Mouse (Mus musculus) embryonic facial prominence, embryonic 11.5 days (tissue): ENCODE measurements around the gene Map7d1. TPM values are rescaled to one million over a fixed set of nuclear protein-coding genes. Genes with fewer than 3 reads are reported as not detected.
A peak's percentile ranks its signal among the peaks of the same experiment; 100 is the strongest.

Source experiments
- ATAC-seq: fragments of 200-750 bp; cut with Nextera tagmentation; replicated peaks from 2 replicates; pipeline ENCODE4 v1.8.0; 2017; ENCODE audit warnings: low read depth; ENCODE audit not compliant: insufficient number of reproducible peaks, low FRiP score, low TSS enrichment
- DNase-seq: peaks from one replicate; pipeline ENCODE4 v3.0.0-alpha.2; 2015; ENCODE audit warnings: low spot score
- H3K27ac ChIP-seq: fragments of 300-500 bp; sonication (generic); replicated peaks from 2 replicates; pipeline ENCODE4 v1.5.1; 2014; ENCODE audit warnings: mild to moderate bottlenecking, low read depth, low read length, control low read depth
- H3K27me3 ChIP-seq: fragments of 300-500 bp; sonication (generic); 2 replicates; pipeline ENCODE4 v1.6.1; 2014; ENCODE audit warnings: mild to moderate bottlenecking, low read length, moderate library complexity, mixed read lengths; ENCODE audit not compliant: control insufficient read depth, insufficient read depth
- H3K36me3 ChIP-seq: fragments of 300-500 bp; sonication (generic); replicated peaks from 2 replicates; pipeline ENCODE4 v1.6.1; 2014; ENCODE audit warnings: low read depth, mild to moderate bottlenecking, low read length, moderate library complexity, mixed read lengths; ENCODE audit not compliant: control insufficient read depth, insufficient read depth
- H3K4me1 ChIP-seq: fragments of 300-500 bp; sonication (generic); 2 replicates; pipeline ENCODE4 v1.6.1; 2014; ENCODE audit warnings: low read length, mixed read lengths; ENCODE audit not compliant: control insufficient read depth, insufficient read depth
- H3K4me2 ChIP-seq: fragments of 300-500 bp; sonication (generic); 2 replicates; pipeline ENCODE4 v1.6.1; 2014; ENCODE audit warnings: low read depth, mild to moderate bottlenecking, control low read depth, low read length, moderate library complexity
- H3K4me3 ChIP-seq: fragments of 300-500 bp; sonication (generic); 2 replicates; pipeline ENCODE4 v1.5.1; 2014; ENCODE audit warnings: low read depth, low read length, control low read depth
- H3K9ac ChIP-seq: fragments of 300-500 bp; sonication (generic); replicated peaks from 2 replicates; pipeline ENCODE4 v1.6.1; 2014; ENCODE audit warnings: mild to moderate bottlenecking, control low read depth, low read length
- H3K9me3 ChIP-seq: fragments of 300-500 bp; sonication (generic); replicated peaks from 2 replicates; pipeline ENCODE4 v1.6.1; 2016; ENCODE audit warnings: mild to moderate bottlenecking, low read length, inconsistent platforms, mixed read lengths; ENCODE audit not compliant: control insufficient read depth
- WGBS: fragments of 180-500 bp; shearing (Covaris S2); extraction: QIAGEN DNeasy Blood & Tissue Kit; methylation state at CpG from one replicate; pipeline ENCODE4 v1.1.7; 2014; 5-methylcytosine and 5-hydroxymethylcytosine counted together
- polyA plus RNA-seq: library from polyadenylated mRNA; unstranded; fragments of >200 nt; fragmentation: Nextera tagmentation; extraction: Ambion mirVana; gene quantifications from 2 replicates; pipeline ENCODE4 v1.2.1, GENCODE M21; 2014

Gene Map7d1
- polyA plus RNA-seq, 1 experiment from 2014 or later = 47.0 TPM

- Histone ChIP-seq H3K9me3 (no peaks in the 10 kb centered on the region), H3K9ac (no peak overlapping the region), H3K27ac (no peak overlapping the region), H3K36me3 (no peaks in the 10 kb centered on the region), H3K4me2 (no peak overlapping the region), H3K4me3 (no peak overlapping the region), H3K4me1 (peaks cover 11% of the 10 kb centered on the region), H3K27me3 (peaks cover 4% of the 10 kb centered on the region; the same call in 1 of the 2 replicates)
- ATAC-seq (no peak), DNase-seq (no peak)
- WGBS = 75% methylated on average over 6 of the region's 6 CpGs
These were observed 39.0 kb upstream of the Map7d1 start for GRCm38 (mm10) chr4:126295152-126295551.

- H3K4me2 ChIP-seq = no peak overlapping the region
- 20% methylated on average over 13 of the region's 13 CpGs for WGBS
- H3K27ac ChIP-seq = no peak overlapping the region
- no peaks in the 10 kb centered on the region for H3K36me3 ChIP-seq
- DNase-seq (no peak), ATAC-seq (no peak)
- H3K27me3 ChIP-seq = peaks cover 13% of the 10 kb centered on the region
- no peaks in the 10 kb centered on the region for H3K9me3 ChIP-seq
- no peak overlapping the region for H3K4me3 ChIP-seq
- 0 out of 2 replicates have a peak, but pooled peaks cover 2% of the 10 kb centered on the region for H3K4me1 ChIP-seq
- no peak overlapping the region for H3K9ac ChIP-seq
These were observed 35.1 kb upstream of the Map7d1 start for GRCm38 (mm10) chr4:126291196-126291595.

- H3K4me2 ChIP-seq = no peak overlapping the region
- H3K9ac ChIP-seq = no peak overlapping the region
- 76% methylated on average over 8 of the region's 8 CpGs for WGBS
- no peaks in the 10 kb centered on the region for H3K36me3 ChIP-seq
- H3K27ac ChIP-seq = no peak overlapping the region
- H3K4me3 ChIP-seq = no peak overlapping the region
- 0 out of 2 replicates have a peak, but pooled peaks cover 2% of the 10 kb centered on the region for H3K4me1 ChIP-seq
- peaks cover 16% of the 10 kb centered on the region for H3K27me3 ChIP-seq
- H3K9me3 ChIP-seq = no peaks in the 10 kb centered on the region
- no peak for ATAC-seq
- no peak for DNase-seq
These were observed 34.2 kb upstream of the Map7d1 start for GRCm38 (mm10) chr4:126290314-126290713.

- no peaks in the 10 kb centered on the region for H3K9me3 ChIP-seq
- no peak overlapping the region for H3K27ac ChIP-seq
- DNase-seq (no peak), ATAC-seq (no peak)
- no peak overlapping the region for H3K4me2 ChIP-seq
- peaks cover 16% of the 10 kb centered on the region for H3K27me3 ChIP-seq
- no peak overlapping the region for H3K9ac ChIP-seq
- H3K4me1 ChIP-seq = 0 out of 2 replicates have a peak, but pooled peaks cover 2% of the 10 kb centered on the region
- H3K36me3 ChIP-seq = no peaks in the 10 kb centered on the region
- H3K4me3 ChIP-seq = no peak overlapping the region
- 41% methylated on average over 17 of the region's 17 CpGs for WGBS
These were observed 32.0 kb upstream of the Map7d1 start for GRCm38 (mm10) chr4:126288085-126288666.

- WGBS = 32% methylated on average over 11 of the region's 11 CpGs
These were observed 31.3 kb upstream of the Map7d1 start for GRCm38 (mm10) chr4:126287302-126287995.

DNA sequence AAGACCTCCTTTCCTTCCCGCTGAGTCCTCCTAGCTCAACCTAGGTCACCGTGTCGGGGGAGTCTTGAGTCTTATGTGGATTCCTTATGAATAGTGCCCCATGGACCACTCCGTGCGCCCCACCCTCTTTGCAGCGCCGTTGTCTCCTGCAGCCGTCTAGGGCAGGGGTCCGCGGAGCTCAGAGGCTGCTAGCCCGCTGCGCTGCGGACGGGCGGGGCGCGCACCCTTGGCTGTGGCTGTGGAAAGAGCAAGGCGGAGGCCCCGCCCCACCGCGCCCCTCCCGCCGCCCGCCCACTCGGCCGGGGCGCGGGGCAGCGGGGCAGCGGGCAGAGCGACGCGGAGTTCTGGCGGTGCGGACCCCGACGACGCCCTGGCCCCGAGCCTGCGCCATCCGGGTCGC, 30.3 kb upstream of the Map7d1 start, which contains the start of gene Col8a2:
Col8a2 (plus strand) TSS at position 302 of the 400 bp plus-strand sequence.
- H3K9ac ChIP-seq = peak within 1 kb of the TSS; percentile 60
- H3K36me3 ChIP-seq = no peaks in the 10 kb centered on the region
- DNase-seq (peak; percentile 39), ATAC-seq (no peak)
- no peaks in the 10 kb centered on the region for H3K9me3 ChIP-seq
- 0 out of 2 replicates have a peak, but pooled peaks cover 2% of the 10 kb centered on the region for H3K4me1 ChIP-seq
- peak within 1 kb of the TSS; percentile 65 for H3K4me2 ChIP-seq
- peaks cover 16% of the 10 kb centered on the region for H3K27me3 ChIP-seq
- peak within 1 kb of the TSS; percentile 45 for H3K4me3 ChIP-seq
- H3K27ac ChIP-seq = peak within 1 kb of the TSS; percentile 47; the same call in 1 of the 2 replicates
- 2% methylated on average over 36 of the region's 42 CpGs for WGBS

More at GRCm38 (mm10) chr4:126287302-126287995, 31.3 kb upstream of the Map7d1 start:
- Histone ChIP-seq H3K36me3 (no peaks in the 10 kb centered on the region), H3K4me1 (0 out of 2 replicates have a peak, but pooled peaks cover 2% of the 10 kb centered on the region), H3K9ac (no peak overlapping the region), H3K9me3 (no peaks in the 10 kb centered on the region), H3K27ac (no peak overlapping the region), H3K4me2 (peak overlapping the region; percentile 8), H3K4me3 (peak overlapping the region; percentile 45), H3K27me3 (peaks cover 16% of the 10 kb centered on the region)
- ATAC-seq = no peak
- no peak for DNase-seq

GRCm38 (mm10) chr4:126283582-126283981, 27.4 kb upstream of the Map7d1 start:
- Histone ChIP-seq H3K9ac (no peak overlapping the region), H3K4me1 (no peaks in the 10 kb centered on the region), H3K27me3 (peaks cover 16% of the 10 kb centered on the region), H3K4me3 (no peak overlapping the region), H3K4me2 (no peak overlapping the region), H3K36me3 (no peaks in the 10 kb centered on the region), H3K27ac (no peak overlapping the region), H3K9me3 (no peaks in the 10 kb centered on the region)
- ATAC-seq = no peak
- no peak for DNase-seq
- WGBS = 90% methylated on average over 8 of the region's 8 CpGs

- peaks cover 6% of the 10 kb centered on the region for H3K27me3 ChIP-seq
- no peak overlapping the region for H3K4me2 ChIP-seq
- no peaks in the 10 kb centered on the region for H3K36me3 ChIP-seq
- H3K27ac ChIP-seq = no peak overlapping the region
- DNase-seq = peak; percentile 64
- H3K4me3 ChIP-seq = no peak overlapping the region
- 35% methylated on average over 9 of the region's 9 CpGs for WGBS
- no peak overlapping the region for H3K9ac ChIP-seq
- H3K4me1 ChIP-seq = 0 out of 2 replicates have a peak, but pooled peaks cover 2% of the 10 kb centered on the region
- ATAC-seq = no peak
- no peaks in the 10 kb centered on the region for H3K9me3 ChIP-seq
These were observed 25.6 kb upstream of the Map7d1 start for GRCm38 (mm10) chr4:126281706-126282105.
